Mouse (Mus musculus) testis, adult 2 months (tissue): ENCODE measurements around the gene Taf10.

Experiments used
- CTCF ChIP-seq: fragments of 200-500 bp; IDR thresholded peaks from 2 replicates; pipeline ENCODE4 v1.5.1; 2012; ENCODE audit warnings: low read depth, mild to moderate bottlenecking, inconsistent platforms, low read length, moderate library complexity; ENCODE audit not compliant: control insufficient read depth, insufficient read depth, insufficient replicate concordance
- POLR2A ChIP-seq: fragments of 200-500 bp; IDR thresholded peaks from 2 replicates; pipeline ENCODE4 v1.6.1; 2012; ENCODE audit warnings: low read depth, mild to moderate bottlenecking, inconsistent platforms, low read length, moderate library complexity; ENCODE audit not compliant: control insufficient read depth

GRCm38 (mm10) chr7:105777316-105777715, 33.2 kb upstream of the Taf10 start:
- TF ChIP-seq POLR2A (no peak), CTCF (no peak)
